Mouse (Mus musculus) kidney, embryonic 16.5 days (tissue): ENCODE results near the gene Pnmt. TPM values are rescaled to one million over a fixed set of nuclear protein-coding genes. Genes with fewer than 3 reads are reported as not detected.

Experiments used
- ATAC-seq: fragments of 200-750 bp; cut with Nextera tagmentation; 2 replicates; pipeline ENCODE4 v1.8.0; 2017; ENCODE audit warnings: moderate TSS enrichment; ENCODE audit not compliant: low FRiP score, low TSS enrichment
- H3K27ac ChIP-seq: fragments of 300-500 bp; sonication (generic); 2 replicates; pipeline ENCODE4 v1.5.1; 2014; ENCODE audit warnings: low read length
- H3K27me3 ChIP-seq: fragments of 300-500 bp; sonication (generic); 2 replicates; pipeline ENCODE4 v1.6.1; 2014; ENCODE audit warnings: low read length, control low read depth, mixed read lengths; ENCODE audit not compliant: insufficient read depth
- H3K36me3 ChIP-seq: fragments of 300-500 bp; sonication (generic); 2 replicates; pipeline ENCODE4 v1.6.1; 2014; ENCODE audit warnings: low read length, control low read depth, mixed read lengths; ENCODE audit not compliant: insufficient read depth
- H3K4me1 ChIP-seq: fragments of 300-500 bp; sonication (generic); 2 replicates; pipeline ENCODE4 v1.6.1; 2014; ENCODE audit warnings: low read length, control low read depth, mixed read lengths; ENCODE audit not compliant: insufficient read depth
- H3K4me2 ChIP-seq: fragments of 300-500 bp; sonication (generic); replicated peaks from 2 replicates; pipeline ENCODE4 v1.6.1; 2014; ENCODE audit warnings: low read depth, low read length
- H3K4me3 ChIP-seq: fragments of 300-500 bp; sonication (generic); 2 replicates; pipeline ENCODE4 v1.5.1; 2014; ENCODE audit warnings: mild to moderate bottlenecking, low read length
- H3K9ac ChIP-seq: fragments of 300-500 bp; sonication (generic); replicated peaks from 2 replicates; pipeline ENCODE4 v1.6.1; 2014; ENCODE audit warnings: low read length
- H3K9me3 ChIP-seq: fragments of 300-500 bp; sonication (generic); 2 replicates; pipeline ENCODE4 v1.6.1; 2016; ENCODE audit warnings: low read length, control low read depth
- WGBS: fragments of 180-500 bp; shearing (Covaris S2); extraction: QIAGEN DNeasy Blood & Tissue Kit; methylation state at CpG from one replicate; pipeline ENCODE4 v1.1.7; 2014; 5-methylcytosine and 5-hydroxymethylcytosine counted together
- polyA plus RNA-seq: library from polyadenylated mRNA; unstranded; fragments of >200 nt; fragmentation: Nextera tagmentation; extraction: Ambion mirVana; gene quantifications from 2 replicates; pipeline ENCODE4 v1.2.1, GENCODE M21; 2015

Pnmt gene
- polyA plus RNA-seq, 1 experiment from 2014 or later: 2.5 TPM

GRCm38 (mm10) chr11:98392034-98392433 lies 5.8 kb downstream of the Pnmt start:
- 23% methylated on average over 7 of the region's 8 CpGs for WGBS
- peaks cover 49% of the 10 kb centered on the region for H3K4me1 ChIP-seq
- H3K36me3 ChIP-seq: no peaks in the 10 kb centered on the region
- no peak overlapping the region for H3K4me2 ChIP-seq
- H3K9me3 ChIP-seq: no peaks in the 10 kb centered on the region
- H3K4me3 ChIP-seq: no peak overlapping the region
- H3K27me3 ChIP-seq: peaks cover 9% of the 10 kb centered on the region; the same call in 1 of the 2 replicates
- no peak; the same call in 1 of the 2 replicates for ATAC-seq
- peak overlapping the region; percentile 72 for H3K27ac ChIP-seq
- no peak overlapping the region; the same call in 1 of the 2 replicates for H3K9ac ChIP-seq

GRCm38 (mm10) chr11:98392645-98393044 lies 6.4 kb downstream of the Pnmt start:
- Histone ChIP-seq H3K9me3 (no peaks in the 10 kb centered on the region), H3K4me2 (no peak overlapping the region), H3K36me3 (no peaks in the 10 kb centered on the region), H3K27me3 (peaks cover 3% of the 10 kb centered on the region; the same call in 1 of the 2 replicates), H3K4me1 (peaks cover 45% of the 10 kb centered on the region), H3K27ac (peak overlapping the region; percentile 72), H3K4me3 (no peak overlapping the region), H3K9ac (no peak overlapping the region; the same call in 1 of the 2 replicates)
- 0 out of 2 replicates have a peak, but pooled peaks have one; percentile 4 for ATAC-seq
- 42% methylated on average over 4 of the region's 4 CpGs for WGBS

- Histone ChIP-seq H3K27ac (peak overlapping the region; percentile 72), H3K9me3 (no peaks in the 10 kb centered on the region), H3K9ac (peak overlapping the region; percentile 1; the same call in 1 of the 2 replicates), H3K36me3 (no peaks in the 10 kb centered on the region), H3K4me3 (no peak overlapping the region), H3K27me3 (no peaks in the 10 kb centered on the region), H3K4me2 (no peak overlapping the region), H3K4me1 (peaks cover 45% of the 10 kb centered on the region)
- ATAC-seq: 0 out of 2 replicates have a peak, but pooled peaks have one; percentile 10
- WGBS: 64% methylated on average over 6 of the region's 6 CpGs
Measured at GRCm38 (mm10) chr11:98393317-98393716, 7.1 kb downstream of the Pnmt start.

- no peak for ATAC-seq
- peaks cover 38% of the 10 kb centered on the region for H3K4me1 ChIP-seq
- WGBS: 21% methylated on average over 6 of the region's 6 CpGs
- no peaks in the 10 kb centered on the region for H3K27me3 ChIP-seq
- H3K9me3 ChIP-seq: no peaks in the 10 kb centered on the region
- H3K36me3 ChIP-seq: no peaks in the 10 kb centered on the region
- peak overlapping the region; percentile 75; the same call in 1 of the 2 replicates for H3K27ac ChIP-seq
- no peak overlapping the region for H3K4me2 ChIP-seq
- H3K9ac ChIP-seq: 0 out of 2 replicates have a peak overlapping the region, but pooled peaks have one; percentile 1
- H3K4me3 ChIP-seq: no peak overlapping the region
Measured at GRCm38 (mm10) chr11:98394301-98394700, 8.1 kb downstream of the Pnmt start.

- no peak for ATAC-seq
- H3K9ac ChIP-seq: 0 out of 2 replicates have a peak overlapping the region, but pooled peaks have one; percentile 40
- H3K4me2 ChIP-seq: no peak overlapping the region
Measured at GRCm38 (mm10) chr11:98395041-98395440, 8.8 kb downstream of the Pnmt start.

GRCm38 (mm10) chr11:98397946-98398345 lies 11.7 kb downstream of the Pnmt start:
- Histone ChIP-seq H3K4me3 (no peak overlapping the region), H3K27ac (no peak overlapping the region), H3K9ac (no peak overlapping the region), H3K27me3 (no peaks in the 10 kb centered on the region), H3K4me1 (peaks cover 36% of the 10 kb centered on the region), H3K9me3 (no peaks in the 10 kb centered on the region), H3K4me2 (no peak overlapping the region), H3K36me3 (no peaks in the 10 kb centered on the region)
- ATAC-seq: no peak
- 92% methylated on average over 7 of the region's 7 CpGs for WGBS

More at GRCm38 (mm10) chr11:98395041-98395440, 8.8 kb downstream of the Pnmt start:
- Histone ChIP-seq H3K9me3 (no peaks in the 10 kb centered on the region), H3K4me3 (no peak overlapping the region), H3K4me1 (peaks cover 43% of the 10 kb centered on the region), H3K36me3 (no peaks in the 10 kb centered on the region), H3K27me3 (no peaks in the 10 kb centered on the region), H3K27ac (peak overlapping the region; percentile 75)
- WGBS: 38% methylated on average over 4 of the region's 4 CpGs

DNA sequence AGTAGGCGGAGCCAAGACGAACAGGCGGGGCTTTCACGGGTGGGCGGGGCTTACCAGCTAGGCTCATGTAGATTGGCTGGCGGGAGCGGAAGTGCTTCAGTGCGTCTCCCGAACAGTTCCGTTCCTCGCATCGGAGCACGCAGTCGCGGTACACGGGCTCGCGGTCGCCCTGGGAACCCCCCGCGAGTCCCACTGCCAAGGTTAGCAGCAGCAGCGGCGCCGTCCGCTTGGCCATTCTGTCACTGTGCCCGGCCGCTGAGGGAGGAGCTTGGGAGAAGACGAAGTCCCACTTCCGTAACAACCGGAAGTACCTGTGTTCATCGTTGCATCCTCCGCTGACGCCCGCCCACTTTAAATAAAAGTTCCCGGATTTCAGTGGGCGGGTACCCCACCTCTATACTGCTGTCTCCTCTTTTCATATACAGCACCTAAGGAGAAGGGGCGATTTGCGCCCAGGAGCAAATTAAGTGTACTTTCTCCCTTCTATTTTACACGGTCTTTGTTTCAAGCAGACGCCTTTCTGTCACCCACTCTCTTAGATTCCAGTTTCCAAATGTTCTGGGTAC lies 14.0 kb downstream of the Pnmt start, which contains the start of gene Pgap3:
Pgap3 (minus strand) TSS at position 330 of the 566 bp plus-strand sequence.
- peak; percentile 85 for ATAC-seq
- H3K4me3 ChIP-seq: peak within 1 kb of the TSS; percentile 71
- no peaks in the 10 kb centered on the region for H3K36me3 ChIP-seq
- peak within 1 kb of the TSS; percentile 83 for H3K9ac ChIP-seq
- H3K4me1 ChIP-seq: peaks cover 13% of the 10 kb centered on the region; the same call in 1 of the 2 replicates
- no peaks in the 10 kb centered on the region for H3K9me3 ChIP-seq
- no peaks in the 10 kb centered on the region for H3K27me3 ChIP-seq
- WGBS: under 1% methylated on average over 40 of the region's 40 CpGs
- peak within 1 kb of the TSS; percentile 99 for H3K27ac ChIP-seq
- H3K4me2 ChIP-seq: peak within 1 kb of the TSS; percentile 82

DNA sequence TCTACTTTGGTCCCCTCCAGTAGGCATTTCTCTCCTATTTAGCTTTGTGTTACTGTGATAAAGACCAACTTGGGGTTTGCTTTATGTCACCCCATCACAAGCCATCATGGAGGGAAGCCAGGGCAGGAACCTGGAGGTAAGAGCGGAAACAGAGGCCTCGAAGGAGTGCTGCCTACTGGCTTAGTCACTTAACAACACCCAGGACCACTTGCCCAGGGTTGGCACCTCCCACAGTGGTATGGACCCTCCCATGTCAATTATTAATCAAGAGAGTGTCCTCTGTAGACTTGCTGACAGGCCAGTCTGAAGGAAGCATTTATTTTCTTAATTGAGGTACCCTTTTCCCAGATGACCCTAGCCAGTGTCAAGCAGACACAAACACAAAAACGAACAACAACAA lies 14.6 kb downstream of the Pnmt start:
- Histone ChIP-seq H3K4me3 (peak overlapping the region; percentile 71), H3K9ac (peak overlapping the region; percentile 83), H3K9me3 (no peaks in the 10 kb centered on the region), H3K4me1 (peaks cover 13% of the 10 kb centered on the region; the same call in 1 of the 2 replicates), H3K4me2 (peak overlapping the region; percentile 82), H3K27me3 (no peaks in the 10 kb centered on the region), H3K36me3 (no peaks in the 10 kb centered on the region), H3K27ac (peak overlapping the region; percentile 99)
- ATAC-seq: peak; percentile 79; the same call in 1 of the 2 replicates
- WGBS: 33% methylated on average over 3 of the region's 3 CpGs

GRCm38 (mm10) chr11:98406621-98407020 lies 20.4 kb downstream of the Pnmt start:
- no peak overlapping the region for H3K4me3 ChIP-seq
- H3K9ac ChIP-seq: no peak overlapping the region
- H3K9me3 ChIP-seq: no peaks in the 10 kb centered on the region
- no peak overlapping the region for H3K27ac ChIP-seq
- H3K27me3 ChIP-seq: no peaks in the 10 kb centered on the region
- H3K36me3 ChIP-seq: no peaks in the 10 kb centered on the region
- no peak for ATAC-seq
- no peak overlapping the region for H3K4me2 ChIP-seq
- peaks cover 22% of the 10 kb centered on the region for H3K4me1 ChIP-seq
- 61% methylated on average over 6 of the region's 6 CpGs for WGBS

DNA sequence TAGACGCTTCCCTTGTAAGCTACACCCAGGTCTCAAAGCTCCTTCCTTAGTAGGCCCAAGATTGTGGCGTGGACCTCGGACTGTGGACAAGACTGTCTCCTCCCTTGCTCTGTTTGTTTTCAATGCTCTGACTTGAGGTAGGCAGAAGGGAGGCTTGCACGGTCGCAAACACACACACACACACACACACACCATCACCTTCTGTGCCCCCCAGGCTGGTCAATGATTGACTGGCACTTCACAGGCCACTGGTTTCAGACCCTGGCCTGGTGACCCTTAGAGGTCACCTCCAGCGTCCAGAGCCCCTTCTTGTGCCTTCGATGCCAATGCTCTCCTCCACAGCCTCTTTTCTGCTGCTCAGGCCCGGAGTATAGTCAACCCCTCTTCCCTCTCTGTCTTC lies 22.6 kb downstream of the Pnmt start:
- ATAC-seq: peak; percentile 69
- WGBS: 28% methylated on average over 8 of the region's 8 CpGs
- Histone ChIP-seq H3K9ac (peak overlapping the region; percentile 55), H3K9me3 (no peaks in the 10 kb centered on the region), H3K4me1 (peaks cover 33% of the 10 kb centered on the region), H3K36me3 (no peaks in the 10 kb centered on the region), H3K4me3 (peak overlapping the region; percentile 15), H3K27me3 (no peaks in the 10 kb centered on the region), H3K27ac (peak overlapping the region; percentile 94), H3K4me2 (peak overlapping the region; percentile 50)
